Mouse (Mus musculus): ENCODE data around the gene Ugt1a1. TPM values are rescaled to one million over a fixed set of nuclear protein-coding genes. Genes with fewer than 3 reads are reported as not detected.

Gene Ugt1a1
- total and polyA plus RNA-seq, 2 experiments from 2014 or later: not detected

DNA sequence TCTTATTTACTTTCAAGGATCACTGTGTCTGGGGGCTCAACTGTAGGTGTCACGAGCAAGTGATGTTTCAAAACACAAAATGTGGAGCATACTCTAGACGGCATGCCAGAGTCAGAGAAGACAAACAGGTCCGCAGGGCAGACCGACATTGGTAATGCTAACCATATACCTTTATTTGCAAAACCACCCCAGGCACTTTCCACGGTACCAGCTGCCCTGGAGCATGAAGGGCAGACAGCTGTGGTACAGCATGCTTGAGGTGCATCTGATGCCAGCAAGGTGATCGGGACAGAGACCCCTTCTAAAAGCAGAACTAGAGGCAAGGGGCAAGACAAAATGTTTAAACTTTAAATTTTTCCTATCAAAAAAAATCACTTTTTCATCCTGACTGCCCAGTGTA, 51.2 kb downstream of the Ugt1a1 start:
- Histone ChIP-seq H3K27ac (ENCODE audit: low read depth, low read length) (no peak overlapping the region), H3K9me3 (ENCODE audit: low read length) (peaks cover 12% of the 10 kb centered on the region), H3K27me3 (ENCODE audit: insufficient read depth, low read length) (no peaks in the 10 kb centered on the region), H3K9ac (replicated peaks; ENCODE audit: low read length, poor library complexity, severe bottlenecking) (no peak overlapping the region), H3K4me2 (ENCODE audit: low read depth, low read length, poor library complexity, severe bottlenecking) (no peak overlapping the region), H3K4me3 (ENCODE audit: low read depth, low read length) (no peak overlapping the region), H3K36me3 (ENCODE audit: insufficient read depth, low read length) (peaks cover 88% of the 10 kb centered on the region), H3K4me1 (ENCODE audit: insufficient read depth, low read length) (no peaks in the 10 kb centered on the region)
- TF ChIP-seq CTCF (IDR thresholded peaks at IDR 0.05): no peak
- no peak for DNase-seq (ENCODE audit: low spot score)
- no peak for ATAC-seq (ENCODE audit: low FRiP score)
- WGBS: 77% methylated on average over 6 of the region's 6 CpGs

DNA sequence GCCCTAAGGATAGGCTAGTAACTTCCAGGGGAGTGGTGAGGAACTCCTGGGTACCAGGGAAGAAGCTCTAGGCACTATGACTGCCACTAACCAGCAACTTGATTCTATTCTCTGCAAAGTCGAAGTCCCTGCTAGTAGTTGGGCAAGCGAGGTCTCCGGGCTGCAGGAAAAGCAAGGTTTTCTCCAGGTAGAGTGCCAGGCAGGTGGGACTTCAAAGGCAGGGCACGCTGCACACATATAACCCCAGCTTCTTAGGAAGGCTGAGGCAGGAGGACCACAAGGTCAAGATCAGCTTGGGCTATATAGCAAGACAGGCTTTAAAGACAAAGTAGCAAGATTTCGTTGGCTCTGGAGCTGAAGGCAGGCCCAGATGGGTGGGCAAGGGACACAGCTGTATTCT, 52.0 kb downstream of the Ugt1a1 start:
- no peak for TF ChIP-seq CTCF (IDR thresholded peaks at IDR 0.05)
- H3K4me3 ChIP-seq (ENCODE audit: low read depth, low read length): no peak overlapping the region
- H3K4me2 ChIP-seq (ENCODE audit: low read depth, low read length, poor library complexity, severe bottlenecking): no peak overlapping the region
- no peak overlapping the region for H3K9ac ChIP-seq (replicated peaks; ENCODE audit: low read length, poor library complexity, severe bottlenecking)
- ATAC-seq (ENCODE audit: low FRiP score) (no peak), DNase-seq (ENCODE audit: low spot score) (no peak)
- no peaks in the 10 kb centered on the region for H3K4me1 ChIP-seq (ENCODE audit: insufficient read depth, low read length)
- WGBS: 92% methylated on average over 5 of the region's 5 CpGs
- H3K27me3 ChIP-seq (ENCODE audit: insufficient read depth, low read length): no peaks in the 10 kb centered on the region
- peaks cover 97% of the 10 kb centered on the region for H3K36me3 ChIP-seq (ENCODE audit: insufficient read depth, low read length)
- H3K9me3 ChIP-seq (ENCODE audit: low read length): peaks cover 7% of the 10 kb centered on the region; the same call in 1 of the 2 replicates
- no peak overlapping the region for H3K27ac ChIP-seq (ENCODE audit: low read depth, low read length)

DNA sequence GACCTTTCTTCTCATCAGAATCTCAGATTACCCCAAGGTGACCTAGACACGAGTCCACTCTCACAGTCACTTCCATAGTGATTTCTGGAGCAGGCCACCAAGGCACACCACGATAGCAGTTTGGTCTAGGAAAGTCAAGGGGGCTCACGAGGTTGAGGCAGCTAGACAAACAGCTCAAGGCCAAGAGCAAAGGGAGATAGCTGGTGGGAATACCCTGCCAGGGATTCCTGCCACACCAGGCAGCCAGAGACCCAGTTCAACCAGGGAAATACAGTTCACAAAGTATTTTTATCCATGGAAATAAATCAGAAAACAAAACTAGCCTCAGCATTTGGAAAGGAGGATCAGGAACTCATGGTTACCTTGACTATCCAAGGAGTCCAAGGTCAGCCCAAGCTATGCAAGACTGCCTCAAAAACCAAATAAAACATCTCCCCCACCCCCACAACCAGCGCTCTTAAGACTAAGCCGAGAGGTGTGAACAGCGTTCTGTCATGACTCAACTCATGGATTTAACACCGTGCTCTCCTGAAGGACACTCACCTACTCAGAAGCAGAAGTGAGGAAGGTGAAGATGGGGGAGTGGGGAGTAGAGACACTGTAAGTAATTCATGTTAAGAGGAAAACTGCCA, 52.6 kb downstream of the Ugt1a1 start:
- no peak overlapping the region for H3K9ac ChIP-seq (replicated peaks; ENCODE audit: low read length, poor library complexity, severe bottlenecking)
- TF ChIP-seq CTCF (IDR thresholded peaks at IDR 0.05): no peak
- WGBS: 92% methylated on average over 7 of the region's 7 CpGs
- H3K4me3 ChIP-seq (ENCODE audit: low read depth, low read length): no peak overlapping the region
- ATAC-seq (ENCODE audit: low FRiP score) (no peak), DNase-seq (ENCODE audit: low spot score) (no peak)
- peaks cover 100% of the 10 kb centered on the region for H3K36me3 ChIP-seq (ENCODE audit: insufficient read depth, low read length)
- no peaks in the 10 kb centered on the region for H3K4me1 ChIP-seq (ENCODE audit: insufficient read depth, low read length)
- H3K27ac ChIP-seq (ENCODE audit: low read depth, low read length): no peak overlapping the region
- H3K9me3 ChIP-seq (ENCODE audit: low read length): peaks cover 5% of the 10 kb centered on the region; the same call in 1 of the 2 replicates
- no peaks in the 10 kb centered on the region for H3K27me3 ChIP-seq (ENCODE audit: insufficient read depth, low read length)
- no peak overlapping the region for H3K4me2 ChIP-seq (ENCODE audit: low read depth, low read length, poor library complexity, severe bottlenecking)

DNA sequence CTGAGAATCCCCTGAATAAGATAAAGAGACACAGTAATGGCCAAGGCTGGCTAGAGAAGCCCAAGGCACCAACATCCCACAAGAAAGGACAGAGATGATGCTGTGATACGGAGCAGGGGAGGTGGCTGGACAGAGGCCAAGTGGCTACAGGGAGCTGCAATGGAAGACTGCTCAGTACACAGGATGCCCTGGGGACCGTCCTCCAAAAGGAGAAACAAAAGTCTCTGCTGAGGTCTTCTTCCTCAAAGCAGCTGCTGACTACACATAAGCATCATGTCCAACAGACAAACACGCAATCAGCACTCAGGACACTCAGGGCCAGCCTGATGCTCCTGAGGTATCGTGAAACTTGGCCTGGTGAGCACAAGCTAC, 53.1 kb downstream of the Ugt1a1 start:
- H3K9me3 ChIP-seq (ENCODE audit: low read length): peaks cover 4% of the 10 kb centered on the region; the same call in 1 of the 2 replicates
- H3K4me3 ChIP-seq (ENCODE audit: low read depth, low read length): no peak overlapping the region
- H3K4me1 ChIP-seq (ENCODE audit: insufficient read depth, low read length): no peaks in the 10 kb centered on the region
- 74% methylated on average over 4 of the region's 4 CpGs for WGBS
- H3K9ac ChIP-seq (replicated peaks; ENCODE audit: low read length, poor library complexity, severe bottlenecking): no peak overlapping the region
- no peak overlapping the region for H3K4me2 ChIP-seq (ENCODE audit: low read depth, low read length, poor library complexity, severe bottlenecking)
- DNase-seq (ENCODE audit: low spot score) (no peak), ATAC-seq (ENCODE audit: low FRiP score) (no peak)
- no peak for TF ChIP-seq CTCF (IDR thresholded peaks at IDR 0.05)
- H3K27ac ChIP-seq (ENCODE audit: low read depth, low read length): no peak overlapping the region
- no peaks in the 10 kb centered on the region for H3K27me3 ChIP-seq (ENCODE audit: insufficient read depth, low read length)
- peaks cover 100% of the 10 kb centered on the region for H3K36me3 ChIP-seq (ENCODE audit: insufficient read depth, low read length)

DNA sequence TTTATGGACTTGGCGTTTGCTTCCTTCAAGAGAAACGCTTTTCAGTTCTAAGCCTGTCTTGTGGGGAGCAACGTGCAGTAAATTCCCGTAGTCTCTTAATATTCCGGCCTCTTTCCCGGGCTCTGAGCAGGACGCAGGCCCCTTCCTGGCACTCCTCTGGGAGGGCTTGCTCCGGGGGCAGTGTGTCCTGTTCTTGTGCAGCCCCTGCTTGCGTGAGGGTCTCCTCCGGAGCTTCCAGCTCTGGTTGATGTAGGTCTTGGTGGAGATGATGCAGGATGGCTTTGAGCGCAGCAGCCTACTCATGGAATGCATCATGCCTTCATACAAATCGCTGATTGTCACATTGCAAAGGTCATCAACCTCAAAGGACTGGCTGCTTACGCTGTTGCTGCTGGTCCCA, 54.4 kb downstream of the Ugt1a1 start:
- Histone ChIP-seq H3K4me2 (ENCODE audit: low read depth, low read length, poor library complexity, severe bottlenecking) (no peak overlapping the region), H3K4me3 (ENCODE audit: low read depth, low read length) (no peak overlapping the region), H3K27ac (ENCODE audit: low read depth, low read length) (no peak overlapping the region), H3K9me3 (ENCODE audit: low read length) (no peaks in the 10 kb centered on the region), H3K27me3 (ENCODE audit: insufficient read depth, low read length) (no peaks in the 10 kb centered on the region), H3K4me1 (ENCODE audit: insufficient read depth, low read length) (no peaks in the 10 kb centered on the region), H3K36me3 (ENCODE audit: insufficient read depth, low read length) (peaks cover 90% of the 10 kb centered on the region), H3K9ac (replicated peaks; ENCODE audit: low read length, poor library complexity, severe bottlenecking) (no peak overlapping the region)
- DNase-seq (ENCODE audit: low spot score): no peak
- ATAC-seq (ENCODE audit: low FRiP score): no peak
- 90% methylated on average over 13 of the region's 13 CpGs for WGBS
- TF ChIP-seq CTCF (IDR thresholded peaks at IDR 0.05): no peak

DNA sequence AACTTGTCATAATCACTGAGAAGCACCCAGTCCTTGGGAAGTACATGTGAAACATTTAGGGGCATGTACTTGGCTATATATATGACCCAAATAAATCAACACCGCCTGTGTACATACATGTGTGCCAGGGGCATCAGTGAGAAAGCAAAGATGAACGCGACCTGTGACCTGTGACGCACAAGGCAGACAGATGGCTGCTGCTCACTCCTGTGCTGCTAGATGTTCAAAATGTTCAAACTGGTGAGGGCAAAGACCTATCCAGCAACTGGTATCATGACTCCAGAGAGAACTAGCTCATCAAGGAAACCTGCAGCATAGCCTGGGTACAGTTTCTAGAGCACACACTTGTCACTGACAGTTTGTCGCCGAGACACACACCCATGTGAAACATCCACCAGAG, 55.7 kb downstream of the Ugt1a1 start:
- Histone ChIP-seq H3K9me3 (ENCODE audit: low read length) (no peaks in the 10 kb centered on the region), H3K4me3 (ENCODE audit: low read depth, low read length) (no peak overlapping the region), H3K27me3 (ENCODE audit: insufficient read depth, low read length) (no peaks in the 10 kb centered on the region), H3K4me1 (ENCODE audit: insufficient read depth, low read length) (no peaks in the 10 kb centered on the region), H3K9ac (replicated peaks; ENCODE audit: low read length, poor library complexity, severe bottlenecking) (no peak overlapping the region), H3K4me2 (ENCODE audit: low read depth, low read length, poor library complexity, severe bottlenecking) (no peak overlapping the region), H3K27ac (ENCODE audit: low read depth, low read length) (no peak overlapping the region), H3K36me3 (ENCODE audit: insufficient read depth, low read length) (peaks cover 76% of the 10 kb centered on the region)
- no peak for TF ChIP-seq CTCF (IDR thresholded peaks at IDR 0.05)
- no peak for ATAC-seq (ENCODE audit: low FRiP score)
- 95% methylated on average over 6 of the region's 6 CpGs for WGBS
- DNase-seq (ENCODE audit: low spot score): no peak

All from midbrain, postnatal 0 days (tissue).